In the genomic region with DNA sequence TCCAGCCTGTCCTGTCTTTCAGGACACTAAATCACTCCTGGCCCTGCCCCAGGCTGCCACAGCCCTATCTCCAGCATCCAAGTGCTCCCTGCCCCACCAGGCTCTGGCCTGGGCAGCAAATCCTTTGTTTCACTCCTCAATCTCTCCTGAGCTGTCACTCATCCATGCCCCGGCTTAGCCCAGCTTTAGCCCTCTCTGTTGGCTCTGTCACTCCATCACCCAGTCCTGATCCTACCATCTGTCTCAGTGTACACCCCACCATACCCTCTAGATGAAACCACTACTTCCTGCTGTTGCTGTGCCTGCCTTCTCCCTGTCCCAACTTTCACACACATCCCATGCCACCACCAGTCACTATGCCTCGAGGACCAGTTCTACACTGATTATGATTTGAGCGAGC, we compare ENCODE assay signal across 16 mouse cellular contexts.
"Had no signal": no experiment of that assay in that cellular context is flagged by ENCODE, and none has a peak within 500 bp of the region (broad histone marks: within the 10 kb centered on the region; RNA-seq: fewer than 3 reads in every experiment).

No protein-coding gene starts in this region.

- H3K27ac ChIP-seq: intestine, embryonic 15.5 days; layer of hippocampus, adult 2 months; limb, embryonic 10.5 days; liver, embryonic 15.5 days; neural tube, embryonic 15.5 days had no signal

- H3K36me3 ChIP-seq: intestine, embryonic 15.5 days; limb, embryonic 10.5 days; liver, embryonic 15.5 days; neural tube, embryonic 15.5 days had no signal

- H3K4me2 ChIP-seq: intestine, embryonic 15.5 days; liver, embryonic 11.5 days; liver, embryonic 15.5 days; midbrain, embryonic 11.5 days; neural tube, embryonic 15.5 days had no signal

- H3K4me1 ChIP-seq: intestine, embryonic 15.5 days; limb, embryonic 10.5 days; liver, embryonic 15.5 days had no signal

- ATAC-seq: intestine, embryonic 15.5 days; lung, postnatal 0 days had no signal

- H3K9ac ChIP-seq: intestine, embryonic 15.5 days; liver, embryonic 15.5 days; neural tube, embryonic 15.5 days had no signal

- H3K27me3 ChIP-seq: intestine, embryonic 15.5 days; liver, embryonic 15.5 days had no signal

- H3K9me3 ChIP-seq: intestine, embryonic 15.5 days; limb, embryonic 10.5 days; liver, embryonic 15.5 days; neural tube, embryonic 15.5 days had no signal

- DNase-seq: kidney, adult 18-20 months; kidney, postnatal 10 days; kidney, postnatal 4 days; lung, adult 2 months; lung, postnatal 36 days; right cerebral cortex, adult 18-20 months; right cerebral cortex, postnatal 25 days had no signal

- H3K4me3 ChIP-seq: intestine, embryonic 15.5 days; layer of hippocampus, adult 2 months; limb, embryonic 10.5 days; liver, embryonic 15.5 days; myocyte; neural tube, embryonic 15.5 days had no signal
